Mouse (Mus musculus) G1E (cell line): ENCODE data around the gene Tbck.

Source experiments
- CTCF ChIP-seq: IDR thresholded peaks from 2 replicates; pipeline ENCODE4 v1.5.1; 2012; ENCODE audit warnings: low read depth, low read length, inconsistent platforms, mixed read lengths
- GATA1 ChIP-seq: IDR thresholded peaks from 2 replicates; pipeline ENCODE4 v1.6.1; 2012; ENCODE audit warnings: borderline replicate concordance, low read length, inconsistent platforms, mixed read lengths
- GATA2 ChIP-seq: IDR thresholded peaks from 2 replicates; pipeline ENCODE4 v1.6.1; 2012; ENCODE audit warnings: low read depth, low read length, inconsistent platforms, borderline replicate concordance
- POLR2AphosphoS5 ChIP-seq: IDR thresholded peaks from 2 replicates; pipeline ENCODE4 v1.6.1; 2012; ENCODE audit warnings: low read depth, low read length, inconsistent platforms; ENCODE audit not compliant: insufficient replicate concordance
- TAL1 ChIP-seq: conservative IDR thresholded peaks from 2 replicates; pipeline ENCODE4 v1.6.1; 2012; ENCODE audit warnings: low read depth, low read length, inconsistent platforms, mixed read lengths

GRCm38 (mm10) chr3:132849669-132850068, 165.7 kb downstream of the Tbck start:
- TF ChIP-seq CTCF (no peak), TAL1 (no peak), GATA1 (no peak), POLR2AphosphoS5 (no peak), GATA2 (no peak)
